Mouse (Mus musculus): Measurements from ENCODE around the gene Sult3a2. TPM values are rescaled to one million over a fixed set of nuclear protein-coding genes. Genes with fewer than 3 reads are reported as not detected.
"Not testable (repeated sequence)": the region's sequence is repeated elsewhere in the genome, so short reads cannot be mapped to it uniquely, and the experiment has no call there.

Gene Sult3a2
- not detected in 2 replicates for polyA plus RNA-seq (2015; fragmentation: Nextera tagmentation; extraction: Ambion mirVana)

DNA sequence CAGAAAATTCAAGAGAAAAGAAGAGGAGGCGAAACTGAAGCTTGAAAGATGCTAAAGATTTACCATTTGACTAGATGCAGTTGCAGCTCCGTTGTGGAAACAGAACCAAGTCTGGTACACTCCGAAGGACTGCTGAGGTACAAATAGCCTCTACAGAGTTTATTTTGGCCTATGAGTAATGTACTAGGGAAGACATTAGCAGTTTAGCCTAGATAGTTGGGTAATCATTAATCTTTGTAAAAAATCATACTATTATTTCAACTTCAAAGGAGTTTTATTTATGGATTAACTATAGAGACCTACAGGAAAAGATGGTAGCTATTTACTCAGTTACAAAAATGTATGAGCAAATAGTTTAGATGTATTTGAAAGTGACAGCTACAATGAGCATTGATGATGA is at the start of gene Sult3a2:
Gene Sult3a2, minus strand, starts transcription at position 101 of the 400 bp plus-strand sequence.
- H3K4me1 ChIP-seq (replicated peaks; ENCODE audit: control insufficient read depth, insufficient read depth) = no peaks in the 10 kb centered on the region
- H3K27me3 ChIP-seq (ENCODE audit: control insufficient read depth, insufficient read depth, low read length) = no peaks in the 10 kb centered on the region
- H3K9me3 ChIP-seq (ENCODE audit: control insufficient read depth, low read length) = no peaks in the 10 kb centered on the region
- no peak within 1 kb of the TSS for H3K4me3 ChIP-seq (ENCODE audit: low read depth, low read length)
- H3K9ac ChIP-seq (ENCODE audit: low read length) = no peak within 1 kb of the TSS
- DNase-seq (ENCODE audit: low spot score) (no peak), ATAC-seq (ENCODE audit: low FRiP score, low TSS enrichment) (no peak)
- TF ChIP-seq CTCF (IDR thresholded peaks at IDR 0.05; ENCODE audit: low read depth) (no peak), EP300 (optimal IDR thresholded peaks at IDR 0.05) (no peak)
- WGBS = 79% methylated on average over 3 of the region's 3 CpGs
- no peaks in the 10 kb centered on the region for H3K36me3 ChIP-seq (ENCODE audit: control insufficient read depth, insufficient read depth, low read length)
- H3K27ac ChIP-seq (replicated peaks) = no peak within 1 kb of the TSS
- H3K4me2 ChIP-seq (replicated peaks; ENCODE audit: low read depth) = no peak within 1 kb of the TSS

DNA sequence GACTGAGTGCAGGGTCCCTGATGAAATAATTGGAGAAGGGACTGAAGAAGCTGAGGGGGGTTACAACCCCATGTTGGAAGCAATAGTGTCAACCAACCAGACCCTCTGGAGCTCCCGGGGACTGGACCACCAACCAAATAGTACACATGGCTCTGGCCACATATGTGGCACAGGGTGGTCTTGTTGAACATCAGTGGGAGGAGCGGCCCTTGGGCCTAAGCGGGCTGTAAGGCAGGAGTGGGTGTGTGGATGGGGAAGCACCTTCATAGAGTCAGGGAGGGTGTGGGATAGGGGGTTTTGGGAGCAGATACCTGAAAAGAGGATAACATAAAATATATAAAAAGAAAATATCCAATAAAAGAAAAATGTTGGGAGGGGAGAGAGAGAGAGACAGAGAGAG is 34.4 kb upstream of the Sult3a2 start:
- no peak overlapping the region for H3K4me3 ChIP-seq (ENCODE audit: low read depth, low read length)
- H3K9me3 ChIP-seq (ENCODE audit: control insufficient read depth, low read length) = no peaks in the 10 kb centered on the region
- no peak overlapping the region for H3K4me2 ChIP-seq (replicated peaks; ENCODE audit: low read depth)
- H3K36me3 ChIP-seq (ENCODE audit: control insufficient read depth, insufficient read depth, low read length) = no peaks in the 10 kb centered on the region
- 92% methylated on average over 3 of the region's 3 CpGs for WGBS
- H3K27ac ChIP-seq (replicated peaks) = no peak overlapping the region
- DNase-seq (ENCODE audit: low spot score) (no peak), ATAC-seq (ENCODE audit: low FRiP score, low TSS enrichment) (no peak)
- no peak overlapping the region for H3K9ac ChIP-seq (ENCODE audit: low read length)
- no peaks in the 10 kb centered on the region for H3K4me1 ChIP-seq (replicated peaks; ENCODE audit: control insufficient read depth, insufficient read depth)
- no peaks in the 10 kb centered on the region for H3K27me3 ChIP-seq (ENCODE audit: control insufficient read depth, insufficient read depth, low read length)
- no peak for TF ChIP-seq CTCF (IDR thresholded peaks at IDR 0.05; ENCODE audit: low read depth)
- no peak for TF ChIP-seq EP300 (optimal IDR thresholded peaks at IDR 0.05)

DNA sequence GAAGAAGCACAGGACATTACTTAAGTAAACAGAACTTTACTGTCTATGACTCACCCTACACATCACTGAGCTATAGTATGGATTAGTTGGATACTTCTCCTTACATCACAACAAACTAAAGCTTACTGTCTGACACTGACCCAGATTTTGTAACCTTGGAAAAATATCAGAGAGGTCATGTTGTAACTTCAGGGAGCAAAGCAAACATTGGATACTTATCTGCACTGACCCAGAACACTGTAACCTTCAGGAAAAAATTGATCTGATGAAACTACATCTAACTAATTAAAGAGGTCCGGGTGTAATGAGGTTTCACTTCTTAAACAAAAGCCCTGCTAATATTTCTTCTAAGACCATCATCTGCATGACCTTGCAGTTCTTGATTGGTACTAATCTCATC is 30.4 kb upstream of the Sult3a2 start:
- H3K36me3 ChIP-seq (ENCODE audit: control insufficient read depth, insufficient read depth, low read length) = no peaks in the 10 kb centered on the region
- H3K4me3 ChIP-seq (ENCODE audit: low read depth, low read length) = no peak overlapping the region
- no peaks in the 10 kb centered on the region for H3K4me1 ChIP-seq (replicated peaks; ENCODE audit: control insufficient read depth, insufficient read depth)
- H3K27me3 ChIP-seq (ENCODE audit: control insufficient read depth, insufficient read depth, low read length) = no peaks in the 10 kb centered on the region
- no peaks in the 10 kb centered on the region for H3K9me3 ChIP-seq (ENCODE audit: control insufficient read depth, low read length)
- TF ChIP-seq CTCF (IDR thresholded peaks at IDR 0.05; ENCODE audit: low read depth) = no peak
- TF ChIP-seq EP300 (optimal IDR thresholded peaks at IDR 0.05) = no peak
- no peak overlapping the region for H3K27ac ChIP-seq (replicated peaks)
- H3K4me2 ChIP-seq (replicated peaks; ENCODE audit: low read depth) = no peak overlapping the region
- 51% methylated on average over 1 of the region's 1 CpGs for WGBS
- DNase-seq (ENCODE audit: low spot score) = no peak
- no peak for ATAC-seq (ENCODE audit: low FRiP score, low TSS enrichment)
- H3K9ac ChIP-seq (ENCODE audit: low read length) = no peak overlapping the region

DNA sequence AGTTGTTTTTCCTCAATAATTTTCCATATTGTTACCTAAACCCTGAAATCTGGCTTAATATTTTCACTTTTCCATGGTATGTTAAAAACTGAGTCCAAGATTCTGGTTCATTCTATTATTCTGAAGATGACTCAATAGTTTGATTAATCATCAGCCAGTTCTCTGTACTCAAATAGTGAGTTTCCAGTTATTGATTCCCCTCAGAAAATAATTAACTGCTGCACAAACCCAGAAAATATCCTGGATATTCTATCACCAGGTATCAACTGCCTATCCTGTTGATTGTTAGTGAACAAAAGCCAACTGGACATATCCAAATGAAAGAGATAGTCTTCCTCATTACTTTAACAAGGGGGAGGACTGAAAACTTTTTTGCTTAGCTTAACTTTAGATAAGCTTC is 27.8 kb upstream of the Sult3a2 start:
- no peak for DNase-seq (ENCODE audit: low spot score)
- Histone ChIP-seq H3K27ac (replicated peaks) (no peak overlapping the region), H3K4me2 (replicated peaks; ENCODE audit: low read depth) (no peak overlapping the region), H3K9me3 (ENCODE audit: control insufficient read depth, low read length) (no peaks in the 10 kb centered on the region), H3K27me3 (ENCODE audit: control insufficient read depth, insufficient read depth, low read length) (no peaks in the 10 kb centered on the region), H3K4me1 (replicated peaks; ENCODE audit: control insufficient read depth, insufficient read depth) (no peaks in the 10 kb centered on the region), H3K9ac (ENCODE audit: low read length) (no peak overlapping the region), H3K36me3 (ENCODE audit: control insufficient read depth, insufficient read depth, low read length) (no peaks in the 10 kb centered on the region), H3K4me3 (ENCODE audit: low read depth, low read length) (no peak overlapping the region)
- TF ChIP-seq EP300 (optimal IDR thresholded peaks at IDR 0.05) (no peak), CTCF (IDR thresholded peaks at IDR 0.05; ENCODE audit: low read depth) (no peak)
- ATAC-seq (ENCODE audit: low FRiP score, low TSS enrichment) = no peak

DNA sequence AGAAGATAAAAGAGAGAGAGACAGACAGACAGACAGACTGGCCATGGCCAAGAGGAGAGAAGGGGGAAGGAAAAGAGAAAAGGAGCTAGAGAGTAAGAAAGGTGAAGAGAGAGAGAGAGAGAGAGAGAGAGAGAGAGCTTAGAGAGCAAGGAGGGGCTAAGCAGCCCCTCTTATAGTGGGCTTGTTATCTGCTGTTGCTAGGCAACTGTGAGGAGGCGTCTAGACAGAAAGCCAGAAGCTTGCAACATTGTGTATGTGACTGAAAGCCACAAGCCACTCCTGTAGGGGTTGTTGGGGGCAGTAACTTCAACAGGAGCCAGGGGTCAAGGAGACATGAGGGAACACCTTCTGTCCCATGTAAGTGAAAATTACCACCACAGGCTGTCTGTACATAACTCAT is 25.3 kb upstream of the Sult3a2 start:
- Histone ChIP-seq H3K36me3 (ENCODE audit: control insufficient read depth, insufficient read depth, low read length) (no peaks in the 10 kb centered on the region), H3K9ac (ENCODE audit: low read length) (no peak overlapping the region), H3K4me2 (replicated peaks; ENCODE audit: low read depth) (no peak overlapping the region), H3K4me1 (replicated peaks; ENCODE audit: control insufficient read depth, insufficient read depth) (no peaks in the 10 kb centered on the region), H3K27me3 (ENCODE audit: control insufficient read depth, insufficient read depth, low read length) (no peaks in the 10 kb centered on the region), H3K4me3 (ENCODE audit: low read depth, low read length) (no peak overlapping the region), H3K27ac (replicated peaks) (no peak overlapping the region), H3K9me3 (ENCODE audit: control insufficient read depth, low read length) (no peaks in the 10 kb centered on the region)
- DNase-seq (ENCODE audit: low spot score) (no peak), ATAC-seq (ENCODE audit: low FRiP score, low TSS enrichment) (no peak)
- no peak for TF ChIP-seq EP300 (optimal IDR thresholded peaks at IDR 0.05)
- no peak for TF ChIP-seq CTCF (IDR thresholded peaks at IDR 0.05; ENCODE audit: low read depth)
- 0% methylated on average over 1 of the region's 1 CpGs for WGBS

DNA sequence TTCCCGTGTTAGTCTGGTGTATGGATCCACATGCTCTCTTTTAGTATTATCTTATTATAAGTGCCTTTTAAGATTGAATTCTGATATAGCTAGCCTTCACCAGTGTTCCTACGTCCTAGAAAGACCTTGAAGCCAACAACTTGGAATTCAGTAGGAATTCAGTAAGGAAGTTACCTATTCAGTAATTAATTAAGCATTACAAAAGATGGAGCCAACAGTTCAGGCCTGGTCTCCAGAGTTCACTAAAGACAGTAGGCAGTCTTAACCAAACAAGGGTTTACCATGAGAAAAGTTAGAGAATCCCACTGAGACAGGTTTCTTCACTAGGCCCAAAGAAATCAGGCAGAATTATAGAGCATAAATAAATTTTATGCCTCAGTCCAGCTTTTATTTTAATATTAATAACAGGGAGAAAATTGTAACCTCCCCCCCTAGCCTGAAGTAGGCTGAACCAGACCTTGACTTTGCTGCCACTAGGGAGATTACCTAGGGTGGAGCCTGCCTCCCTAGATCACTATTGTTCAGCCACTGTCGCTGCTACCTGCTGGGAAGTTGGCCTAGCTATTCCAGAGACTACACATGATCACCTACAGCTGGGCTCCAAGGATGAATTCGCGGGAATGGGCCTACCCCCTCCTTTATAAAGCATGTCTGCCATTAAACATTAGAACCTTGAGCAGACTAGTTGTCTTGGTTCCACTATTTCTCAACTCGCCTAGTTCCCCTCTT is 10.9 kb upstream of the Sult3a2 start:
- not testable (repeated sequence) for H3K27ac ChIP-seq (replicated peaks); H3K27me3 ChIP-seq (ENCODE audit: control insufficient read depth, insufficient read depth, low read length); H3K36me3 ChIP-seq (ENCODE audit: control insufficient read depth, insufficient read depth, low read length); H3K9ac ChIP-seq (ENCODE audit: low read length); DNase-seq (ENCODE audit: low spot score); ATAC-seq (ENCODE audit: low FRiP score, low TSS enrichment); H3K4me2 ChIP-seq (replicated peaks; ENCODE audit: low read depth); H3K9me3 ChIP-seq (ENCODE audit: control insufficient read depth, low read length); H3K4me1 ChIP-seq (replicated peaks; ENCODE audit: control insufficient read depth, insufficient read depth); H3K4me3 ChIP-seq (ENCODE audit: low read depth, low read length)
- WGBS = 75% methylated on average over 6 of the region's 6 CpGs

DNA sequence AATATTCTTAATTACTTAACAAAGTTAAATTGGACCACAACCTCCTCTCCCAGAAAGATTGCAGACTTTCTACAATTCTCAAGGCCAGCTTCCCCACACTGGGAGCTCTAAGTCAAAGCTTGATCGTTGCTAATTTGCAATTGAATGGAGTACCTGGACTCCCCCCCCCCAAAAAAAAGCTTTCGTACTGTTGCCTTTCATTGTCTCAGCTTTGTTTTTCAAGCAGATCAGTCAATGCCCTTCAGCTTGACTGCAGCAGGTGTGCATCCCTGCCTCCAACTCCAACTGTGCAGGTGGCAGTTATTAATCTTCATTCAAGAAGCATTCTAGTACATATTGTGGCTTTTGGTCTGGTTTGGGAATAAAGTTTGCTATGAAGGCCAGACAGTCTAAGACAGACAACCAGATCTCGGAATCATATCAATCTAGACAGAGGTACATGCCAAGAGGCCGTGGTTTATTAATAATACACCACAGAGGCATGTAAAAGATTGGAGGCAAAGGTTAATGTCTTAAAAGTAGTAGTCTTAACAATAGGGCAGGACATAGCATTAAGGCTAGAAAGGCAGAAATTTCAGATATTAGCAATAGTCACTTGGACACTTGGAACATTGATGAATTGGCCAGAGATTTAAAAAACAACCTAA is 9.9 kb upstream of the Sult3a2 start:
- H3K4me2 ChIP-seq (replicated peaks; ENCODE audit: low read depth); DNase-seq (ENCODE audit: low spot score); H3K27me3 ChIP-seq (ENCODE audit: control insufficient read depth, insufficient read depth, low read length); H3K9me3 ChIP-seq (ENCODE audit: control insufficient read depth, low read length); H3K36me3 ChIP-seq (ENCODE audit: control insufficient read depth, insufficient read depth, low read length); H3K4me1 ChIP-seq (replicated peaks; ENCODE audit: control insufficient read depth, insufficient read depth); ATAC-seq (ENCODE audit: low FRiP score, low TSS enrichment); H3K4me3 ChIP-seq (ENCODE audit: low read depth, low read length); H3K9ac ChIP-seq (ENCODE audit: low read length); H3K27ac ChIP-seq (replicated peaks): not testable (repeated sequence)
- 79% methylated on average over 4 of the region's 4 CpGs for WGBS

DNA sequence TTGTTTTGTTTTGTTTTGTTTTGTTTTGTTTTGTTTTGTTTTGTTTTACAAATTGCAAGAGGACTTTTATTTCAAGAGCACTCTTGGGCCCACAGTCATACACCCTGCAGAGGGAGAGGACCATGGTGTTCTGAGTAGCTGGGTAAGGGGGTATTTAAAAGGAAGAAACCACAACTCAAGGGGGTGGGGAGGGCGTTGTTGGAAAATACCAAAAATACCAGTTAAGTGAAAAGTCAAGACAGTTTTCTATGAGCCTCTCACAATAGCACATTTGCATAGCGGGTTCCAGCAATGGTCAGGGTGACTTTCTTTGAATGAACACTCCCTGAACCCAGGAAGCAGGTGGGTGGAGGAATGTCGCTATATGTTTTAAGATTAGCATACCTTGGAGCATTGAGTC is 5.7 kb upstream of the Sult3a2 start:
- not testable (repeated sequence) for H3K27me3 ChIP-seq (ENCODE audit: control insufficient read depth, insufficient read depth, low read length); H3K9me3 ChIP-seq (ENCODE audit: control insufficient read depth, low read length); H3K4me2 ChIP-seq (replicated peaks; ENCODE audit: low read depth); H3K36me3 ChIP-seq (ENCODE audit: control insufficient read depth, insufficient read depth, low read length); H3K9ac ChIP-seq (ENCODE audit: low read length); H3K4me1 ChIP-seq (replicated peaks; ENCODE audit: control insufficient read depth, insufficient read depth); ATAC-seq (ENCODE audit: low FRiP score, low TSS enrichment); H3K27ac ChIP-seq (replicated peaks); H3K4me3 ChIP-seq (ENCODE audit: low read depth, low read length); DNase-seq (ENCODE audit: low spot score)
- 71% methylated on average over 3 of the region's 3 CpGs for WGBS
